Mouse (Mus musculus) hindbrain, embryonic 16.5 days (tissue): ENCODE measurements at regions not wholly inside any gene's neighbourhood (a gene's known extent, or its start where the extent isn't known, plus 50 kb on each side); places are given as distances from the start of the nearest gene placed in this dataset.

ENCODE experiments used
- ATAC-seq: fragments of 200-750 bp; cut with Nextera tagmentation; 2 replicates; pipeline ENCODE4 v1.8.0; 2017; ENCODE audit warnings: moderate TSS enrichment, moderate library complexity
- H3K27ac ChIP-seq: fragments of 300-500 bp; sonication (generic); 2 replicates; pipeline ENCODE4 v1.5.1; 2014; ENCODE audit warnings: low read depth, mild to moderate bottlenecking, control low read depth, low read length, moderate library complexity
- H3K27me3 ChIP-seq: fragments of 300-500 bp; sonication (generic); replicated peaks from 2 replicates; pipeline ENCODE4 v1.6.1; 2014; ENCODE audit warnings: low read length; ENCODE audit not compliant: control insufficient read depth, insufficient read depth
- H3K36me3 ChIP-seq: fragments of 300-500 bp; sonication (generic); 2 replicates; pipeline ENCODE4 v1.6.1; 2014; ENCODE audit warnings: mild to moderate bottlenecking, low read length, moderate library complexity, mixed read lengths; ENCODE audit not compliant: control insufficient read depth, insufficient read depth
- H3K4me1 ChIP-seq: fragments of 300-500 bp; sonication (generic); 2 replicates; pipeline ENCODE4 v1.6.1; 2014; ENCODE audit warnings: low read depth, low read length; ENCODE audit not compliant: control insufficient read depth, insufficient read depth
- H3K4me2 ChIP-seq: fragments of 300-500 bp; sonication (generic); 2 replicates; pipeline ENCODE4 v1.6.1; 2014; ENCODE audit warnings: mild to moderate bottlenecking, low read length, control low read depth, moderate library complexity
- H3K4me3 ChIP-seq: fragments of 300-500 bp; sonication (generic); 2 replicates; pipeline ENCODE4 v1.5.1; 2014; ENCODE audit warnings: mild to moderate bottlenecking, low read length, control low read depth, moderate library complexity
- H3K9ac ChIP-seq: fragments of 300-500 bp; sonication (generic); 2 replicates; pipeline ENCODE4 v1.6.1; 2014; ENCODE audit warnings: low read depth, mild to moderate bottlenecking, control low read depth, low read length, moderate library complexity
- H3K9me3 ChIP-seq: fragments of 300-500 bp; sonication (generic); 2 replicates; pipeline ENCODE4 v1.6.1; 2014; ENCODE audit warnings: mild to moderate bottlenecking, low read length, moderate library complexity; ENCODE audit not compliant: control insufficient read depth
- WGBS: fragments of 180-500 bp; shearing (Covaris S2); extraction: QIAGEN DNeasy Blood & Tissue Kit; methylation state at CpG from one replicate; pipeline ENCODE4 v1.1.7; 2014; 5-methylcytosine and 5-hydroxymethylcytosine counted together

- Histone ChIP-seq H3K4me3 (no peak overlapping the region), H3K9ac (no peak overlapping the region), H3K9me3 (no peaks in the 10 kb centered on the region), H3K4me2 (no peak overlapping the region), H3K27me3 (no peaks in the 10 kb centered on the region), H3K27ac (no peak overlapping the region), H3K4me1 (no peaks in the 10 kb centered on the region), H3K36me3 (no peaks in the 10 kb centered on the region)
- no peak for ATAC-seq
Observed at GRCm38 (mm10) chr12:96275894-96276293, 583.9 kb downstream of the Flrt2 start.

- ATAC-seq, result no peak
- Histone ChIP-seq H3K4me1 (no peaks in the 10 kb centered on the region), H3K4me3 (no peak overlapping the region), H3K36me3 (no peaks in the 10 kb centered on the region), H3K27me3 (no peaks in the 10 kb centered on the region), H3K9me3 (no peaks in the 10 kb centered on the region), H3K4me2 (no peak overlapping the region), H3K27ac (no peak overlapping the region), H3K9ac (no peak overlapping the region)
- WGBS, result 3% methylated on average over 2 of the region's 2 CpGs
Observed at GRCm38 (mm10) chr12:96311137-96311536, 619.1 kb downstream of the Flrt2 start.

DNA sequence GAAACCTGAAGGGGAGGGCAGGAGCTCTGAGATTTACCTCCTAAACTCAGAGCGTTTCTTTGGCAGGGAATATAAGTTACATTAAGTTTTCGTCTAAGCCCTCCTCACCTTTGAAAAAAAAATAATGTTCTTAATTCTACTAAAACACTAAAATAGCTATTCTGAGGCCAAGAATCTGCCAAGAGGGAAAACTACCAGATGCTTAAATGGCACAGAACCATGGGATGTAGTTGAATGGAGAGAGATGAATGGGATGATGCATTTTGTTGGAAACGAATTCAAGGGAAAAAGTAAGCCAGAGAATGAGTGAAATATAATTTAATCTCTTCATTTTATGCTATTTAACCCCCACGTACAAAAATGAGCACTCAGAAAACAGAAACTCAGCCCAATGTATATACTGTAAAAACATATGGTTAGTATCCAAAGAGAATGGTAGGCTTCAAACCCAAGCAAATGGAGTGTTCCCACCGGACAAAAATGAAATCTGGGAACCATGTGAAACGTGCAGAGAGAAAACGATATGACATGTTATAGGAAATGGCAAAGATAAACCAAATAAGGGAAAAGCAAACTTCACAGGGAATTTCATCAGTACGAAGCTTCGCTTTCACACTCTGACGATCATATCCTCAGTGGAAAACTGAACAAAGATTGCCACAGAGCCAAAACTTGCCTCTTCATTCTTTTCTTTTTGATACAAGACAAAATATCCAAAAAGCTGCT is 631.2 kb downstream of the Flrt2 start:
- Histone ChIP-seq H3K27ac (no peak overlapping the region), H3K9ac (no peak overlapping the region), H3K4me3 (no peak overlapping the region), H3K9me3 (no peaks in the 10 kb centered on the region), H3K36me3 (no peaks in the 10 kb centered on the region), H3K27me3 (no peaks in the 10 kb centered on the region), H3K4me2 (no peak overlapping the region), H3K4me1 (no peaks in the 10 kb centered on the region)
- WGBS, result 81% methylated on average over 10 of the region's 10 CpGs
- no peak for ATAC-seq

GRCm38 (mm10) chr12:96351143-96351542 is 659.1 kb downstream of the Flrt2 start:
- no peaks in the 10 kb centered on the region for H3K27me3 ChIP-seq
- H3K4me2 ChIP-seq, result no peak overlapping the region
- H3K36me3 ChIP-seq, result no peaks in the 10 kb centered on the region
- no peak overlapping the region for H3K9ac ChIP-seq
- WGBS, result 53% methylated on average over 3 of the region's 3 CpGs
- no peak overlapping the region for H3K4me3 ChIP-seq
- ATAC-seq, result no peak
- H3K9me3 ChIP-seq, result no peaks in the 10 kb centered on the region
- no peaks in the 10 kb centered on the region for H3K4me1 ChIP-seq
- H3K27ac ChIP-seq, result no peak overlapping the region

DNA sequence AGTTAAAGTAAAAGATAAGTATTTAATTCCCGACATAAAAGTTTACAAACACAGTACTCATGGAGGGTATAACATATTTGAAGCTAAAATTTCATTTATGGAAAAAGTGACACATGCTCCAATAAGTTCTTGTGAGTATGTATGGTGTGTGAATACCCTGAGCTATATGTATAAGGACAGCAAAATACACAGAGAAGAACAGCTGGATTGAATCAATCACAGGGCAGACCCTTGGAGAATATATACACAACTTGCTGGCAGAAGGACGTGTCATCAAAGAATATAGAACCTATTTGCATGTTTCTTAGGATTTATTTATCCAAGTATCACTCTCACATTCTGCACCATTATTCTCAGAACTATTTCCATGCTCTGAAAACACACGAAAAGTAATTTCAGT is 686.9 kb downstream of the Flrt2 start:
- Histone ChIP-seq H3K4me1 (no peaks in the 10 kb centered on the region), H3K36me3 (no peaks in the 10 kb centered on the region), H3K27me3 (no peaks in the 10 kb centered on the region), H3K9me3 (no peaks in the 10 kb centered on the region), H3K9ac (no peak overlapping the region), H3K4me2 (no peak overlapping the region), H3K27ac (no peak overlapping the region), H3K4me3 (no peak overlapping the region)
- ATAC-seq, result no peak
- WGBS, result 77% methylated on average over 3 of the region's 3 CpGs

GRCm38 (mm10) chr12:96419104-96419503 is 727.1 kb downstream of the Flrt2 start:
- Histone ChIP-seq H3K27me3 (no peaks in the 10 kb centered on the region), H3K4me1 (no peaks in the 10 kb centered on the region), H3K4me3 (no peak overlapping the region), H3K4me2 (no peak overlapping the region), H3K27ac (no peak overlapping the region), H3K36me3 (no peaks in the 10 kb centered on the region), H3K9ac (no peak overlapping the region), H3K9me3 (no peaks in the 10 kb centered on the region)
- no peak for ATAC-seq
- WGBS, result 64% methylated on average over 3 of the region's 3 CpGs

DNA sequence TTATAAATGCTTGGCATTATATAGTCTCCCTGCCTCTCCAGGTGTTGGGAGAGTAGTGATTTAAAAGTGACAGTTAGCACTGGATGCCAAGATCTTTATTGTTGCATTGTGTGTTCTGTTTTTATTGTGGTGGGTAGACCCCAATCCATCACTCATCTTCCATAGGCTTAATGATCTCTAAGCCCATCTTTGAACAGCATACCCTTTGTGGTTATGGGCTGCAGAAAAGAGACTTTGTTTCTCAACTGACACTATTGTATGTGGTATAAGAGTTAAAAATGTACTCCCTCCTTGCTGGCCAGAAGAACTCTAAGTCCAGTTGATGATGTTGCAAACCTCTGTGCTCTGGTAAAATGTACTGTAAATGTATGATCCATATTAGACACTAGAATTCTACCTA is 727.5 kb downstream of the Flrt2 start:
- Histone ChIP-seq H3K9me3 (no peaks in the 10 kb centered on the region), H3K4me3 (no peak overlapping the region), H3K4me2 (no peak overlapping the region), H3K27me3 (no peaks in the 10 kb centered on the region), H3K4me1 (no peaks in the 10 kb centered on the region), H3K9ac (no peak overlapping the region), H3K27ac (no peak overlapping the region), H3K36me3 (no peaks in the 10 kb centered on the region)
- ATAC-seq, result no peak

GRCm38 (mm10) chr12:96427589-96427988 is 735.6 kb downstream of the Flrt2 start:
- no peak for ATAC-seq
- 92% methylated on average over 3 of the region's 3 CpGs for WGBS
- Histone ChIP-seq H3K9me3 (no peaks in the 10 kb centered on the region), H3K27ac (no peak overlapping the region), H3K9ac (no peak overlapping the region), H3K36me3 (no peaks in the 10 kb centered on the region), H3K27me3 (no peaks in the 10 kb centered on the region), H3K4me3 (no peak overlapping the region), H3K4me2 (no peak overlapping the region), H3K4me1 (no peaks in the 10 kb centered on the region)

- H3K36me3 ChIP-seq, result no peaks in the 10 kb centered on the region
- H3K4me3 ChIP-seq, result no peak overlapping the region
- H3K9me3 ChIP-seq, result no peaks in the 10 kb centered on the region
- no peaks in the 10 kb centered on the region for H3K27me3 ChIP-seq
- no peak overlapping the region for H3K4me2 ChIP-seq
- no peak for ATAC-seq
- H3K27ac ChIP-seq, result no peak overlapping the region
- no peak overlapping the region for H3K9ac ChIP-seq
- no peaks in the 10 kb centered on the region for H3K4me1 ChIP-seq
- 74% methylated on average over 3 of the region's 3 CpGs for WGBS
Observed at GRCm38 (mm10) chr12:96442546-96442945, 750.5 kb downstream of the Flrt2 start.

- H3K4me2 ChIP-seq, result no peak overlapping the region
- ATAC-seq, result no peak
- no peaks in the 10 kb centered on the region for H3K9me3 ChIP-seq
- H3K27ac ChIP-seq, result no peak overlapping the region
- no peak overlapping the region for H3K9ac ChIP-seq
- WGBS, result 13% methylated on average over 3 of the region's 3 CpGs
- H3K36me3 ChIP-seq, result no peaks in the 10 kb centered on the region
- H3K27me3 ChIP-seq, result no peaks in the 10 kb centered on the region
- no peaks in the 10 kb centered on the region for H3K4me1 ChIP-seq
- H3K4me3 ChIP-seq, result no peak overlapping the region
Observed at GRCm38 (mm10) chr12:96453374-96453773, 761.3 kb downstream of the Flrt2 start.
